Mouse (Mus musculus) cerebellum, adult 2 months (tissue): ENCODE measurements around the gene Gsto2.

Source experiments
- CTCF ChIP-seq: fragments of 200-500 bp; IDR thresholded peaks from 2 replicates; pipeline ENCODE4 v1.5.1; 2011; ENCODE audit warnings: low read depth, mild to moderate bottlenecking, control low read depth, low read length, moderate library complexity, borderline replicate concordance; ENCODE audit not compliant: insufficient read depth
- POLR2A ChIP-seq: fragments of 200-500 bp; IDR thresholded peaks from 2 replicates; pipeline ENCODE4 v1.6.1; 2011; ENCODE audit warnings: low read length, control low read depth, borderline replicate concordance; ENCODE audit not compliant: insufficient read depth

DNA sequence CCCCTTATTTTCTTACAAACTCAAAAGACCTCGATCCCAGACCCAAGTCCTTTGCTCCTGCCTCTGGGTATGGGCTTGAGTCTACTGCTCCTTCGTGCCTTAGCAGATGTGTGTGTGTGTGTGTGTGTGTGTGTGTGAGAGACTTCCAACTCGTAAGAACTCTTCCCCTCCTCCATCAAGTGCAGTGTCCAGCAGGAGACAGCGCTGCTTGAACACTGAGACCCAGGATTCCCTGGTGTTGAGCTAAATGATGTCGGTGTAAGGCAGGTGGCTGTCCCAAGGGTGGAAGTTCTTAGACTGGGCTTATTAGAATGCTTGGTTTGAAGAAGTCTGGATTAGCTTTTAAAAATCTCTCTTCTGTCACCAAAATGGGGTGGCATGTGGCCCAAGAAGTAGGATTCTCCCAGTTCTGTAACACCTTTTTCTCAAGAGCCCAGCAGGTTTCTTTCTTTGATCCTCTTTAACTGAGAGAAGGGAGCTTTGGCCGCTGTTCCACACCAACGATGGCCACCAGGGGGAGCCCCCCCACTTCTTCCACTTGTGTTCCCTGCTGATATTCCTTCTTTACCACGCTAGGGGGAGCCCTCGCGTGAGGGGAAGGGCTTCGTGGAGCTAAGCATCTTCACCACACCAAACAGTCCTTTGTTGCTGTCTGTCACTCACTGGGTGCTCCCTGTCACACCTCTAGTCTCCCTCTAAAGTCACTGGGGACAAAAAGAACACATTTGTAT is 17.0 kb downstream of the Gsto2 start:
- TF ChIP-seq POLR2A (no peak), CTCF (peak; percentile 99)
